Mouse (Mus musculus) gastrocnemius, postnatal 25 days (tissue): ENCODE data around the gene Shb. TPM values are rescaled to one million over a fixed set of nuclear protein-coding genes. Genes with fewer than 3 reads are reported as not detected.

Source experiments
- DNase-seq: peaks from one replicate; pipeline ENCODE4 v3.0.0; 2022
- total RNA-seq, 2 experiments: library from RNA; stranded (reverse); gene quantifications; 1 replicate in 1 of 2; 2 replicates in 1 of 2; pipeline ENCODE4 v1.2.3; 2021

The Shb gene
- total RNA-seq, 2 experiments from 2014 or later = 5.4 to 8.0 TPM

GRCm38 (mm10) chr4:45505671-45506070 is 26.6 kb downstream of the Shb start:
- DNase-seq = no peak

GRCm38 (mm10) chr4:45505191-45505590 is 27.1 kb downstream of the Shb start:
- DNase-seq = no peak

DNA sequence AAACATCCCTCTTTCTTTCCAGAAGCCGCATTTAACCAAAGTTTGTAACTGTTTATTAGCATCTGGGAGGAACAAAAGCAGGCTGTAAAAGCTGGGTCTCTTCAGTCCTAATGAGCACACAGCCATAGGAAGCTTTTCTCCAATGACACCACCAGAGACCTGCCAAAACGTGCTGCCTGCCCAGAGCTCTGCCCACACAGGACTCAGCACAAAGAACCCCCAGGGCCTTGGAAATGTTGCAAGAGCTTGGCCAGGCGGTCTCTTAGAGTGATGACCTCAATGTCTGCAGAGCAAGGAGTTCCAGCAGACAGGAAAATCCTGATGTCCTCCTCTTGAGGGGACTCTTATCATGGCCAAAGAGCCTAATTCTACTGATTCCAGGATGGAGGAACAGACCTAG is 28.5 kb downstream of the Shb start:
- peak; percentile 67 for DNase-seq

DNA sequence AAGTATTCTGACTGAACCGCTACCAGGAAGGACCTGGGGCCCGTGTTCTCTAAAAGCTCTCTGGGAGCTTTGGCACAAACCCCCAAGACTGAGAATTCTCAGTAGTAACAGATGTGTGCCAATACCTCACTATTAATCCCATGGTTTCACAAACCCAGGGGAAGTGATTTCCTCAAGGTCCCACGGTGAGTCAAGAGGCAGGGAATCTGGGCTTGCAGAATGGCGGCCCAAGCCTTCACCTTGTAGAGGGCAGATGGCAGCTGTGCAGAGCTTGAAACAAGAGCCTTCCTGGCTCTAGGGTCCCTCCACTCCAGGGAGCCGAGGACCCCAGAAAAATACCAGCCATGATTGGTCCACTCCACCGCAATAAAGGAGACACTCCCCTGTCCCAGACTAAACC is 28.9 kb downstream of the Shb start:
- no peak for DNase-seq

- no peak for DNase-seq
These were observed 30.3 kb downstream of the Shb start for GRCm38 (mm10) chr4:45502002-45502401.

GRCm38 (mm10) chr4:45500381-45500780 is 31.9 kb downstream of the Shb start:
- no peak for DNase-seq

- no peak for DNase-seq
These were observed 32.7 kb downstream of the Shb start for GRCm38 (mm10) chr4:45499556-45499955.

GRCm38 (mm10) chr4:45499081-45499480 is 33.2 kb downstream of the Shb start:
- DNase-seq = no peak

- no peak for DNase-seq
These were observed 33.9 kb downstream of the Shb start for GRCm38 (mm10) chr4:45498345-45498744.

- no peak for DNase-seq
These were observed 35.0 kb downstream of the Shb start for GRCm38 (mm10) chr4:45497282-45497681.

DNA sequence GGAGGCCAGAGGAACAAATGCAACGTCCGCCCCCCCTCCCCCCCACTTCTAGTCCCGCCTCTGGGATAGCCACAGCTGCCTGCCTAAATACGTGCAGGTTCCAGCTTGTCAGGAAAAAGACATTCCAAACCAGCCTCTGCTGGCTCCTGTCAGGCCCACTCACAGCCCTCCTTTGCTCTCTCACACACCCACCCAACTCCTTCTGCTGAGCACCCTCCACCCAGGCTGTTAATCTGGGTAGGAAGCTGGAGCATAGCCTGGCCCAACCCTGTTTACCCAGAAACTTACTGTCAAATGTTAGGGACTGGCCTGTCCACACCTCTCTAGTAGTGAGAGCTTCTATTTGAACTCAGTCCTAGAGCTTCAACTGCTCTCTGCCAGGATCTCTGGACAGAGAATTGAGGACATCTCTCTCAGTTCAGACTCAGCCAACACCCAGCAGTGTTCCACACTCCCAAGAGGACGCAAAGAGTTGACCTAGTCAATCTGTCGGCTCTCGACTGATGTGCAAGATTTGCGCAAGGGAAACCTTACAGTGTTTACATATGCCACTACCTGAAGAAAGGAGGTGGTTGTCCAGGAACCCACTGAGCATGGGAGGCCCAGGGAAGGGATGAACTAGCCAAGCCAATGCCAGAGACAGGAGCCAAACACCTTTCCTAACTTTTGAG is 36.6 kb downstream of the Shb start:
- no peak for DNase-seq

- DNase-seq = no peak
These were observed 38.4 kb downstream of the Shb start for GRCm38 (mm10) chr4:45493786-45494400.

- no peak for DNase-seq
These were observed 39.2 kb downstream of the Shb start for GRCm38 (mm10) chr4:45493118-45493517.

DNA sequence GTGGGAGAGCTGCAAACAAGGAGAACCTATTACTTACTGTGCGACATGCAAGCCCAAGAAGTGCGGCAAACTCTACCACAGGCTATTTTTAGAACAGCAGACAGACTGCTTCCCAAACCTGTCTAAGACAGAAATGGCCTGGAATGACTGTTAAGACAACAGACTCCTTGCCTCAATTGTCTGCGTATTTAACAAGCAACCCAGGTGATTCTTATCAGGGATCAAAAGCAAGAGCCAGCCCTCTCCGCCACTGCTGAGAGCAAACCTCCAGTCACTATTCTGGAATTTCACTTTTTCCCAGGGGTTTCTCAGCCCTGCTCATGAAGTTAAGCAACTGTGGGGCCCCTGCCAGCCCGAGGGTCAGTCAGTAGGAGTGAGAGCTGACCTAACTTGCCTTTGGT is 39.6 kb downstream of the Shb start:
- DNase-seq = peak; percentile 51

- DNase-seq = no peak
These were observed 40.3 kb downstream of the Shb start for GRCm38 (mm10) chr4:45491685-45492601.

GRCm38 (mm10) chr4:45491119-45491679 is 41.1 kb downstream of the Shb start:
- DNase-seq = no peak

DNA sequence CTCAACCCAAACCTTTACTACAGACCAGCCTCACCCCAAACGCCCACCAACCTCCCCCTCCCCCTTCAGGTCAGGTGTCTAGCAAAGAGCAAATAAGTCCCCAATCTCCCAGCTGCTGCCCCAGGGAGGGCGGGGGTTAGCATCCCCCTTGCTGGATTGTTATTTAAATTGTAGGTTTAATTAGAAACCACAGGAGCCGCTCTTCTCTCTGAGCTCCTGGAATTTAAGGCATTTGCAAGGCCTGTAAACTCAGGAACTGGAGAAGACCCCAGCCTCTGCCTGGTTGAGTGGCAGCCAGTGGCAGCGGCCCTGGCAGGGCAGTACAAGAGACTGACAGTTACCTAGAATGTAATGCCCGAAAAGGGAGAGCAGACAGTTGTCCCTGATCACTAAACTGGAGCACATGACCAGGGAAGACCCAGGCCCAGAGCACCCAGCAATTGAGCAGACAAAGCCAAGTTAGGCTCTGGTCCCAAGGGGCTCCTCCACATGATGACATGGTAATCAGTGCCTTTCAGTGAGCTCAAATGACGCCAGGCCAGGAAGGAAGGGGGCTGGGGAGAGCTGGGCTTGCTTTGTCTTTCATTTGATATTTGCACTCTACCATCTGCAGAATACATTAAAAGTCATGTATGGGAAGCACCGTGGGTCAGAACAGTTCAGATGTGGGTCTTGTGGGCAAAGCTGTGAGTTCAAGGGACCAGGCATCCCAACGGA is 42.1 kb downstream of the Shb start:
- DNase-seq = no peak

GRCm38 (mm10) chr4:45489141-45490035 is 42.9 kb downstream of the Shb start:
- DNase-seq = peak; percentile 64

- peak; percentile 47 for DNase-seq
These were observed 44.6 kb downstream of the Shb start for GRCm38 (mm10) chr4:45487681-45488081.

DNA sequence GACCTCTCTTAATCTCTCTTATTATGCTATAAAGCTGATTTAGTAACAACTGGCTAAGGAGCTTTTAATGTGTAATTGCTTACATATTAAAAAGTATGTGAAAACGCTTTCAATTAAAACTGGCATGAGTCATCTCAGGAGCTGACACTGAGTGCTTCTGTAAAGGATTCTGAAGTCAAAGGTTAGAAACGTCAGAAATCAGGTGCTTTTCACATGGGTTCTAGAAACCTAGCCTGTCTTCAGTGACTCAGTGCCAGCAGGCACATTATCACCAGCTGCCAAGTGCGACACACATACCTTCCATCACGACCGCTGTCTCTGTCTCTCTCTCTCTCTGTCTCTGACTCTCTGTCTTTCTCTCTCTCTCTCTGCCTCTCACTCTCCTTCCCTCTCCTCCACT is 47.2 kb downstream of the Shb start:
- DNase-seq = no peak
